Mouse (Mus musculus) heart, embryonic 10.5 days (tissue): ENCODE data around the gene Ecsit. TPM values are rescaled to one million over a fixed set of nuclear protein-coding genes. Genes with fewer than 3 reads are reported as not detected.

Experiments
- DNase-seq: peaks from one replicate; pipeline ENCODE4 v3.0.0-alpha.2; 2017; ENCODE audit warnings: low spot score
- H3K27ac ChIP-seq: fragments of 300-500 bp; sonication (generic); 2 replicates; pipeline ENCODE4 v1.5.1; 2016; ENCODE audit warnings: mild to moderate bottlenecking
- H3K27me3 ChIP-seq: fragments of 300-500 bp; sonication (generic); 2 replicates; pipeline ENCODE4 v1.6.1; 2016; ENCODE audit warnings: mild to moderate bottlenecking; ENCODE audit not compliant: poor library complexity, insufficient read depth, severe bottlenecking
- H3K36me3 ChIP-seq: fragments of 300-500 bp; sonication (generic); 2 replicates; pipeline ENCODE4 v1.6.1; 2016; ENCODE audit warnings: mild to moderate bottlenecking, moderate library complexity
- H3K4me1 ChIP-seq: fragments of 300-500 bp; sonication (generic); 2 replicates; pipeline ENCODE4 v1.6.1; 2016; ENCODE audit warnings: mild to moderate bottlenecking
- H3K4me3 ChIP-seq: fragments of 300-500 bp; sonication (generic); 2 replicates; pipeline ENCODE4 v1.5.1; 2016; ENCODE audit warnings: mild to moderate bottlenecking, moderate library complexity
- H3K9me3 ChIP-seq: fragments of 300-500 bp; sonication (generic); 2 replicates; pipeline ENCODE4 v1.6.1; 2016; ENCODE audit warnings: mild to moderate bottlenecking, moderate library complexity
- WGBS: fragments of 180-500 bp; shearing (Covaris S2); methylation state at CpG from one replicate; pipeline ENCODE4 v1.1.7; 2016; 5-methylcytosine and 5-hydroxymethylcytosine counted together
- polyA plus RNA-seq: library from polyadenylated mRNA; unstranded; fragments of >200 nt; fragmentation: Nextera tagmentation; extraction: Ambion mirVana; gene quantifications from 2 replicates; pipeline ENCODE4 v1.2.1, GENCODE M21; 2016

Ecsit gene
- polyA plus RNA-seq: 58.4 and 65.6 TPM in 2 replicates

GRCm38 (mm10) chr9:22085022-22085834 is at the start of gene Ecsit:
Ecsit (minus strand) TSS chr9:22085438.
- peaks cover 14% of the 10 kb centered on the region; the same call in 1 of the 2 replicates for H3K36me3 ChIP-seq
- H3K27ac ChIP-seq: peak within 1 kb of the TSS; percentile 86
- no peaks in the 10 kb centered on the region for H3K9me3 ChIP-seq
- peak; percentile 98 for DNase-seq
- peaks cover 21% of the 10 kb centered on the region for H3K4me1 ChIP-seq
- no peaks in the 10 kb centered on the region for H3K27me3 ChIP-seq
- WGBS: under 1% methylated on average over 48 of the region's 48 CpGs
- H3K4me3 ChIP-seq: peak within 1 kb of the TSS; percentile 77

- peak overlapping the region; percentile 45 for H3K4me3 ChIP-seq
- peaks cover 40% of the 10 kb centered on the region; the same call in 1 of the 2 replicates for H3K27me3 ChIP-seq
- WGBS: 78% methylated on average over 7 of the region's 7 CpGs
- no peak for DNase-seq
- H3K27ac ChIP-seq: peak overlapping the region; percentile 77
- H3K4me1 ChIP-seq: peaks cover 24% of the 10 kb centered on the region
- no peaks in the 10 kb centered on the region for H3K9me3 ChIP-seq
- no peaks in the 10 kb centered on the region for H3K36me3 ChIP-seq
These were observed 49.1 kb upstream of the Ecsit start for GRCm38 (mm10) chr9:22134246-22134890.

- H3K27me3 ChIP-seq: peaks cover 34% of the 10 kb centered on the region; the same call in 1 of the 2 replicates
- 37% methylated on average over 11 of the region's 11 CpGs for whole genome bisulfite sequencing
- peaks cover 24% of the 10 kb centered on the region for H3K4me1 ChIP-seq
- peak overlapping the region; percentile 53 for H3K4me3 ChIP-seq
- H3K9me3 ChIP-seq: no peaks in the 10 kb centered on the region
- peak overlapping the region; percentile 74 for H3K27ac ChIP-seq
- no peak for DNase-seq
- no peaks in the 10 kb centered on the region for H3K36me3 ChIP-seq
These were observed 47.0 kb upstream of the Ecsit start for GRCm38 (mm10) chr9:22132220-22132619.

GRCm38 (mm10) chr9:22131226-22131981 is 46.2 kb upstream of the Ecsit start:
- H3K27ac ChIP-seq: peak overlapping the region; percentile 74
- H3K4me1 ChIP-seq: peaks cover 16% of the 10 kb centered on the region
- H3K36me3 ChIP-seq: no peaks in the 10 kb centered on the region
- H3K27me3 ChIP-seq: peaks cover 32% of the 10 kb centered on the region; the same call in 1 of the 2 replicates
- DNase-seq: no peak
- peak overlapping the region; percentile 53 for H3K4me3 ChIP-seq
- 2% methylated on average over 35 of the region's 35 CpGs for WGBS
- H3K9me3 ChIP-seq: no peaks in the 10 kb centered on the region

- Histone ChIP-seq H3K27ac (no peak overlapping the region), H3K27me3 (peaks cover 9% of the 10 kb centered on the region; the same call in 1 of the 2 replicates), H3K4me3 (no peak overlapping the region), H3K4me1 (peaks cover 3% of the 10 kb centered on the region; the same call in 1 of the 2 replicates), H3K9me3 (no peaks in the 10 kb centered on the region), H3K36me3 (no peaks in the 10 kb centered on the region)
- 88% methylated on average over 15 of the region's 15 CpGs for WGBS
- DNase-seq: no peak
These were observed 40.2 kb upstream of the Ecsit start for GRCm38 (mm10) chr9:22125246-22126027.

GRCm38 (mm10) chr9:22124169-22124568 is 38.9 kb upstream of the Ecsit start:
- Histone ChIP-seq H3K4me1 (no peaks in the 10 kb centered on the region), H3K4me3 (no peak overlapping the region), H3K9me3 (no peaks in the 10 kb centered on the region), H3K27ac (no peak overlapping the region), H3K27me3 (0 out of 2 replicates have a peak, but pooled peaks cover 3% of the 10 kb centered on the region), H3K36me3 (no peaks in the 10 kb centered on the region)
- DNase-seq: no peak
- WGBS: 87% methylated on average over 3 of the region's 3 CpGs

GRCm38 (mm10) chr9:22123069-22123609 is 37.9 kb upstream of the Ecsit start:
- no peak for DNase-seq
- WGBS: 84% methylated on average over 7 of the region's 7 CpGs
- Histone ChIP-seq H3K4me3 (no peak overlapping the region), H3K27ac (no peak overlapping the region), H3K4me1 (no peaks in the 10 kb centered on the region), H3K36me3 (no peaks in the 10 kb centered on the region), H3K9me3 (no peaks in the 10 kb centered on the region), H3K27me3 (0 out of 2 replicates have a peak, but pooled peaks cover 3% of the 10 kb centered on the region)

GRCm38 (mm10) chr9:22122005-22122404 is 36.8 kb upstream of the Ecsit start:
- 63% methylated on average over 3 of the region's 3 CpGs for WGBS
- DNase-seq: no peak
- Histone ChIP-seq H3K27me3 (0 out of 2 replicates have a peak, but pooled peaks cover 3% of the 10 kb centered on the region), H3K4me3 (no peak overlapping the region), H3K4me1 (peaks cover 7% of the 10 kb centered on the region; the same call in 1 of the 2 replicates), H3K9me3 (no peaks in the 10 kb centered on the region), H3K36me3 (no peaks in the 10 kb centered on the region), H3K27ac (no peak overlapping the region)

GRCm38 (mm10) chr9:22121545-22121944 is 36.3 kb upstream of the Ecsit start:
- H3K27me3 ChIP-seq: no peaks in the 10 kb centered on the region
- no peak for DNase-seq
- H3K27ac ChIP-seq: no peak overlapping the region

GRCm38 (mm10) chr9:22119543-22119942 is 34.3 kb upstream of the Ecsit start:
- 89% methylated on average over 4 of the region's 4 CpGs for WGBS
- Histone ChIP-seq H3K27ac (no peak overlapping the region), H3K27me3 (no peaks in the 10 kb centered on the region), H3K36me3 (0 out of 2 replicates have a peak, but pooled peaks cover 2% of the 10 kb centered on the region), H3K9me3 (no peaks in the 10 kb centered on the region), H3K4me1 (peaks cover 15% of the 10 kb centered on the region), H3K4me3 (no peak overlapping the region)
- no peak for DNase-seq

More at GRCm38 (mm10) chr9:22121545-22121944, 36.3 kb upstream of the Ecsit start:
- Histone ChIP-seq H3K9me3 (no peaks in the 10 kb centered on the region), H3K4me1 (peaks cover 7% of the 10 kb centered on the region; the same call in 1 of the 2 replicates), H3K4me3 (no peak overlapping the region), H3K36me3 (no peaks in the 10 kb centered on the region)

- 41% methylated on average over 10 of the region's 10 CpGs for WGBS
- Histone ChIP-seq H3K36me3 (peaks cover 16% of the 10 kb centered on the region), H3K4me3 (peak overlapping the region; percentile 94), H3K9me3 (no peaks in the 10 kb centered on the region), H3K27me3 (no peaks in the 10 kb centered on the region), H3K4me1 (peaks cover 15% of the 10 kb centered on the region), H3K27ac (peak overlapping the region; percentile 92)
- peak; percentile 85 for DNase-seq
These were observed 32.7 kb upstream of the Ecsit start for GRCm38 (mm10) chr9:22117754-22118456.
